ENCODE assay signal across 9 mouse cellular contexts in genomic region chr7:97330931-97331645, GRCm38 (mm10). TPM values are rescaled to one million over a fixed set of nuclear protein-coding genes. Genes with fewer than 3 reads are reported as not detected.
DNase-seq lines count a peak whose midpoint lies in the region; ATAC-seq and TF ChIP-seq lines count a peak whose summit lies in the region.
"Had no signal": no experiment of that assay in that cellular context is flagged by ENCODE, and none has a peak within 500 bp of the region (broad histone marks: within the 10 kb centered on the region; RNA-seq: fewer than 3 reads in every experiment).

No protein-coding gene starts in this region.

- 61% methylated on average over 11 of the region's 11 CpGs for WGBS in kidney, postnatal 0 days
- WGBS in forebrain, postnatal 0 days, result 62% methylated on average over 11 of the region's 11 CpGs
- 66% methylated on average over 11 of the region's 11 CpGs for WGBS in midbrain, embryonic 11.5 days

- peak overlapping the region; percentile 89 for H3K4me2 ChIP-seq in kidney, postnatal 0 days (ENCODE audit: low read length)
- peak overlapping the region; percentile 80 for H3K4me2 ChIP-seq in forebrain, postnatal 0 days (ENCODE audit: low read depth)
- peak overlapping the region; percentile 56 for H3K4me2 ChIP-seq in midbrain, embryonic 11.5 days

- H3K27ac ChIP-seq in kidney, postnatal 0 days, result no peak overlapping the region
- H3K27ac ChIP-seq in forebrain, postnatal 0 days (ENCODE audit: low read depth, low read length), result no peak overlapping the region
- H3K27ac ChIP-seq in midbrain, embryonic 11.5 days (ENCODE audit: low read depth, low read length), result no peak overlapping the region

- ATAC-seq in kidney, postnatal 0 days (replicated peaks; ENCODE audit: low FRiP score, low read depth), result no peak
- ATAC-seq in forebrain, postnatal 0 days, result no peak
- no peak; the same call in 1 of the 2 replicates for ATAC-seq in midbrain, embryonic 11.5 days (ENCODE audit: low FRiP score)

- H3K9me3 ChIP-seq in kidney, postnatal 0 days (replicated peaks; ENCODE audit: low read length), result no peaks in the 10 kb centered on the region
- no peaks in the 10 kb centered on the region for H3K9me3 ChIP-seq in forebrain, postnatal 0 days (ENCODE audit: low read length)
- H3K9me3 ChIP-seq in midbrain, embryonic 11.5 days (ENCODE audit: control insufficient read depth, low read length), result no peaks in the 10 kb centered on the region

- no peaks in the 10 kb centered on the region for H3K27me3 ChIP-seq in kidney, postnatal 0 days (ENCODE audit: insufficient read depth, low read length)
- H3K27me3 ChIP-seq in forebrain, postnatal 0 days (ENCODE audit: insufficient read depth, low read length), result peaks cover 7% of the 10 kb centered on the region; the same call in 1 of the 2 replicates
- peaks cover 7% of the 10 kb centered on the region for H3K27me3 ChIP-seq in midbrain, embryonic 11.5 days (ENCODE audit: control insufficient read depth, insufficient read depth, low read length)

- H3K36me3 ChIP-seq in kidney, postnatal 0 days (ENCODE audit: insufficient read depth, low read length), result no peaks in the 10 kb centered on the region
- H3K36me3 ChIP-seq in forebrain, postnatal 0 days (ENCODE audit: insufficient read depth), result no peaks in the 10 kb centered on the region
- no peaks in the 10 kb centered on the region for H3K36me3 ChIP-seq in midbrain, embryonic 11.5 days (ENCODE audit: control insufficient read depth, insufficient read depth, low read length)

- H3K4me1 ChIP-seq in kidney, postnatal 0 days (replicated peaks; ENCODE audit: insufficient read depth, low read length), result peaks cover 15% of the 10 kb centered on the region
- H3K4me1 ChIP-seq in forebrain, postnatal 0 days (ENCODE audit: insufficient read depth), result peaks cover 14% of the 10 kb centered on the region
- peaks cover 7% of the 10 kb centered on the region; the same call in 1 of the 2 replicates for H3K4me1 ChIP-seq in midbrain, embryonic 11.5 days (ENCODE audit: control insufficient read depth, insufficient read depth, low read length)

- TF ChIP-seq CTCF in kidney, postnatal 0 days (IDR thresholded peaks at IDR 0.05; ENCODE audit: low read depth), result no peak
- no peak for TF ChIP-seq CTCF in forebrain, postnatal 0 days (IDR thresholded peaks at IDR 0.05; ENCODE audit: low read depth)

- peak overlapping the region; percentile 73 for H3K4me3 ChIP-seq in kidney, postnatal 0 days (replicated peaks; ENCODE audit: low read depth, low read length)
- H3K4me3 ChIP-seq in forebrain, postnatal 0 days (ENCODE audit: low read depth, low read length), result peak overlapping the region; percentile 91
- H3K4me3 ChIP-seq in midbrain, embryonic 11.5 days (ENCODE audit: low read depth, low read length), result peak overlapping the region; percentile 63

- H3K9ac ChIP-seq in kidney, postnatal 0 days (ENCODE audit: low read depth, low read length), result peak overlapping the region; percentile 69; the same call in 1 of the 2 replicates
- peak overlapping the region; percentile 76 for H3K9ac ChIP-seq in forebrain, postnatal 0 days
- peak overlapping the region; percentile 71 for H3K9ac ChIP-seq in midbrain, embryonic 11.5 days (ENCODE audit: low read length)

- no peak for DNase-seq in kidney, postnatal 0 days (ENCODE audit: low spot score)
- no peak for DNase-seq in kidney, adult 8-10 months
- DNase-seq in cerebellum, adult 8-10 months, result peak; percentile 48
- DNase-seq in forebrain, postnatal 0 days, result no peak
- DNase-seq in midbrain, embryonic 11.5 days (ENCODE audit: low spot score, missing footprints), result peak; percentile 37
- no peak for DNase-seq in embryo, embryonic 10 days (ENCODE audit: low spot score)
- DNase-seq in adipocyte (ENCODE audit: low spot score), result no peak
- DNase-seq in right cerebral cortex, postnatal 4 days, result no peak

RNA-seq across cellular contexts. Expression of gene Usp35, which starts 0.7 kb away (rescaled TPM):
- 0.91 and 1.1 TPM in 2 replicates for polyA plus RNA-seq in kidney, postnatal 0 days (2015; fragmentation: Nextera tagmentation; extraction: Ambion mirVana)
- total RNA-seq in forebrain, postnatal 0 days (2014; rRNA removed), result 14.8 and 15.0 TPM in 2 replicates
- polyA plus RNA-seq in forebrain, postnatal 0 days (2015; fragmentation: Nextera tagmentation; extraction: Ambion mirVana), result 2.6 and 3.8 TPM in 2 replicates
- polyA plus RNA-seq in midbrain, embryonic 11.5 days (2014; fragmentation: Nextera tagmentation; extraction: Ambion mirVana), result 2.5 and 2.9 TPM in 2 replicates
- total RNA-seq: common myeloid progenitor, adult 5-6 weeks had no signal

RNA-seq across cellular contexts. Expression of gene Kctd21, which starts 1.0 kb away (rescaled TPM):
- 2.0 and 2.8 TPM in 2 replicates for polyA plus RNA-seq in kidney, postnatal 0 days (2015; fragmentation: Nextera tagmentation; extraction: Ambion mirVana)
- total RNA-seq in forebrain, postnatal 0 days (2014; rRNA removed), result 3.9 and 4.9 TPM in 2 replicates
- polyA plus RNA-seq in forebrain, postnatal 0 days (2015; fragmentation: Nextera tagmentation; extraction: Ambion mirVana), result 2.4 and 3.1 TPM in 2 replicates
- 4.6 and 5.8 TPM in 2 replicates for polyA plus RNA-seq in midbrain, embryonic 11.5 days (2014; fragmentation: Nextera tagmentation; extraction: Ambion mirVana)

RNA-seq across cellular contexts. Expression of gene Alg8, which starts 40.3 kb away (rescaled TPM):
- 25.8 and 27.1 TPM in 2 replicates for polyA plus RNA-seq in kidney, postnatal 0 days (2015; fragmentation: Nextera tagmentation; extraction: Ambion mirVana)
- 3.5 and 7.5 TPM in 2 replicates for total RNA-seq in forebrain, postnatal 0 days (2014; rRNA removed)
- polyA plus RNA-seq in forebrain, postnatal 0 days (2015; fragmentation: Nextera tagmentation; extraction: Ambion mirVana), result 8.6 and 10.6 TPM in 2 replicates
- polyA plus RNA-seq in midbrain, embryonic 11.5 days (2014; fragmentation: Nextera tagmentation; extraction: Ambion mirVana), result 37.1 and 38.1 TPM in 2 replicates

Comparison
In these comparisons a context has a peak if more than half of its experiments do, and no peak if none do; other contexts are left out.
1. DNase-seq: peak in cerebellum, adult 8-10 months (single experiment) and midbrain, embryonic 11.5 days (single experiment); none in kidney, postnatal 0 days (single experiment), kidney, adult 8-10 months (0 of 2), forebrain, postnatal 0 days (single experiment), embryo, embryonic 10 days (single experiment), adipocyte (single experiment) and right cerebral cortex, postnatal 4 days (single experiment).
2. Peak in every context shown above with its lines, with median percentiles within 50 percentile points of each other: H3K4me2 ChIP-seq, H3K4me3 ChIP-seq and H3K9ac ChIP-seq.